Mouse (Mus musculus) splenic B cell, adult 2 months (primary cell): ENCODE data around the gene Stat5b.

Source experiments
- DNase-seq: peaks from one replicate; pipeline ENCODE4 v3.0.0-alpha.2; 2011; ENCODE audit warnings: low read depth, low spot score
- H3K27me3 ChIP-seq: 2 replicates; pipeline ENCODE4 v1.6.1; 2012; ENCODE audit warnings: mild to moderate bottlenecking, low read length, moderate library complexity, mixed read lengths; ENCODE audit not compliant: control insufficient read depth, poor library complexity, insufficient read depth, severe bottlenecking
- H3K36me3 ChIP-seq: 2 replicates; pipeline ENCODE4 v1.6.1; 2012; ENCODE audit warnings: mild to moderate bottlenecking, low read length, moderate library complexity, mixed read lengths; ENCODE audit not compliant: control insufficient read depth, poor library complexity, insufficient read depth, severe bottlenecking

Gene Stat5b

DNA sequence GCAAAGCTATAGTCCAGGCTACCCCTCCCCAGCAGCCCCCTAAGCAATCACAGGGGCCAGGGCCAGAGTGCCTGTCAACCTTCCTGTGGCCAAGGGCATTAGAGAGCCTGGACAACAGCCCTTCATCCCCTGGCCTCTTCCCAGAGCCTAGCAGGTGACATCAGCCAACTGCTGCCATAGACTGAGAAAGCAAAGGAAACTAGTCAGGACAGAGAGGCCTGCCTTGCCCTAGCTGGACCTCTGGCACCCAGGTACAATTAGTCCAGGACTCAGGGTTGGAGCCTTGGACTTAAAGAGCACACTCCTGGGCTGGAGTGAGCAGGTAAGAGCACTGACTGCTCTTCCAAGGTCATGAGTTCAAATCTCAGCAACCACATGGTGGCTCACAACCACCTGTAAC lies 34.9 kb upstream of the Stat5b start:
- Histone ChIP-seq H3K27me3 (no peaks in the 10 kb centered on the region; the same call in 1 of the 2 replicates), H3K36me3 (peaks cover 16% of the 10 kb centered on the region; the same call in 1 of the 2 replicates)
- DNase-seq: no peak

DNA sequence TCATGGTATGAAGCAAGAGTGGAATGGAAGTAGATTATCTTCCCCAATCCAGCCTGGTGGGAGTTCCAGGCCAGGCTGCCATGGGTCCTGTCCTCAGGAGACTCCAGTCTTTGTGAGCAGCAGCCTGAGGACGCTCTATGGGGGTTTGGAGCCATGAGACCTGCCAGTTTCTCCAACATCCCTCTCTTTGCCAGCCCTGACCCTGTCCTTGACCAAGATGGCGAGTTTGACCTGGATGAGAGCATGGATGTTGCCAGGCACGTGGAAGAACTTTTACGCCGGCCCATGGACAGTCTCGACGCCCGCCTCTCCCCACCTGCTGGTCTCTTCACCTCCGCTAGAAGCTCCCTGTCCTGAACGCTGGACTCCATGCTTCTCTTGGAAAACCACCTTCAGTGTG lies 33.1 kb upstream of the Stat5b start:
- DNase-seq: no peak
- no peaks in the 10 kb centered on the region; the same call in 1 of the 2 replicates for H3K27me3 ChIP-seq
- peaks cover 14% of the 10 kb centered on the region; the same call in 1 of the 2 replicates for H3K36me3 ChIP-seq

DNA sequence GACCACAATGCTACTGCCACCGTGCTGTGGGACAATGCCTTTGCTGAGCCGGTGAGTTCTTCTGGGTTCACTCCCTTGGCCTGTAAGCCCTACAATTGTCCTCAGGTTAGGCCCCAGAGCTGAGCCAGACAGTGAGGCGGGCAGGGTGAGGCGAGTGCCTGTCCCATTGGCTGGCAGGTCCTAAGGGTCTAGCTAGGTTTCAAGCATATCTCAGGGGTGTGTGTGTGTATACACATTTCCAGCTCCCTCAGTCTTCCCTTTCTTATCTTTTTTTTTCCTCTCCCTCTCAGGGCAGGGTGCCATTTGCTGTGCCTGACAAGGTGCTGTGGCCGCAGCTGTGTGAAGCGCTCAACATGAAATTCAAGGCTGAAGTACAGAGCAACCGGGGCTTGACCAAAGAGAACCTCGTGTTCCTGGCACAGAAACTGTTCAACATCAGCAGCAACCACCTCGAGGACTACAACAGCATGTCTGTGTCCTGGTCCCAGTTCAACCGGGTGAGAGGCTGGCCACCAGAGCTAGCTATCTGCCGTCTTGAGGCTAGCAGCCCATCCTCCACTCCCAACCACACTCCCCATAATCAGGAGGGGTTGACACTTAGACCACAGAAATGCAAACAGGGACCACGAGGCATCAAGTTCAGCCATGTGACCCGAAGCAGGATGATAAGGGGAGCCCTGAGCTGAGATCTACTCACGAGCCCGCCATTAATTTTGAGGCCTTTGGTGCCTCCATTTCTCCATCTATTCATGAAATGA lies 29.0 kb upstream of the Stat5b start:
- Histone ChIP-seq H3K27me3 (no peaks in the 10 kb centered on the region), H3K36me3 (peaks cover 16% of the 10 kb centered on the region; the same call in 1 of the 2 replicates)
- no peak for DNase-seq

DNA sequence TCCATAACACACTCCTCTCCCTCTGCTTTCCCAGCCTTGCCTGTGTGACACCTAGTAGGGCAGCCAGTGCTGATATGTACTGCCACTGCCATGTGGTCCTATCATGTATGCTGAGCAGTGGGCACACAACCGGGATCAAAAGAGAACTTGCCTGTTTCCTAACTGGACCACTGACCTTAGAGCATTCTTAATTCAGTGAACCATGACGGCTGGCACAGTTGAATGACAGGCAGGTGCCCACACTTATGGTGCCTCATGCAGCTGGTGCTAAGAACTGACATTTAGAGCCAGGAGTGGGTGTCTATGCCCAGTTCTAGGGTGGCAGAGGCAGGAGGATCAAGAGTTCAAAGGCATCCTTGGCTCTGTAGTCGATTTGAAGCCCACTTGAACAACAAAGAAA lies 25.2 kb upstream of the Stat5b start:
- H3K36me3 ChIP-seq: peaks cover 19% of the 10 kb centered on the region; the same call in 1 of the 2 replicates
- H3K27me3 ChIP-seq: no peaks in the 10 kb centered on the region
- DNase-seq: no peak

DNA sequence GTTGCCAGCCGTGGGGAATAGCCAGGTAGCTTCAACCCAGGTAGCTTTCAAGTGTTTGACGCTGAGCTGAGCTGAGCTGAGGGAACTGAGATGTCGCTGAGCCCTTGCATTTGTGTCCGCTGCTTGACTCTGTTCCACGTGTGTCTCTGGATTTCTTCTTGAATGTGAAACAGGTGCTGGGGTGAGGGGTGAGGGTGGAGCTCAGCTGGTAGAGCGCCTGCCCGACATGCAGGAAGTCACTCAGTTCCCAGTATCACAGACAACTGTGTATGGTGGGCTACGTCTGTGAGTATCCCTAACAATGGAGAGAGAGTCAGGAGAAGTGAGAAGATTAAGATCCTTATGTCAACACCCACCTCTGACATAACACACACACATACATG lies 20.4 kb upstream of the Stat5b start:
- no peak for DNase-seq
- H3K36me3 ChIP-seq: peaks cover 11% of the 10 kb centered on the region; the same call in 1 of the 2 replicates
- H3K27me3 ChIP-seq: no peaks in the 10 kb centered on the region

DNA sequence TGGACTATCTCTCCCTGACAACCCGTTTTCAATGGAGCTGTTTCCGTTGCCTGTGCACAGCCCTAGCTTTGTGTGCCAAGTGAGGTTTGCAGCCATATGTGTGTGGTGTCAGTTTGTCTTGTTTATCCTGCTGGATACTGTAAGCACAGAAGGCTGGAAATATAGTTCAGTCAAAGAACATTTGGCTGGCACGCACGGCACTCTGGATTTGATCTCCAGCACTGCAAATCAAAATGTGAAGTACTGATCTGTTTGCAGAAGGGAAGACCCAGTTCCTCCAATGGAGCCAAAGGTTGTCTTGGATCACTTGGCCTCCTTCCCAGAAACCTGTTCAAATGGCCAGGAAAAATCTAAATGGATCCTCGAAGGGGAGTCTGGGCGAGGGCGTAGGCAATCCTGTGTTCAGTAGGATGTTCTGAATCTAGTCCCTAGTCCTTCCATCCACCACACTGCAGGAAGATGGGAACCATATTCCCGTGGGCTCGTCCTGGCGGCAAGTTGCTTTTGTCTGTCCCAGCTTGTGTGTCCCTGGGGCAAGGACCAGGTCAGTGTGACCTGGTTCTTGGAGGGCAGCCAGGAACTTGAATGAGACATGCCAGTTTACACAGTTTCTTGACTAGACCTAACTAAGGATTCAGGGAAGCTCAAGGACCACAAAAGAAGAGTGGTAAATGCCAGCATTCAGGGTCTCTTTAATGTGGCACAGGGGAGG lies 19.9 kb upstream of the Stat5b start:
- no peak for DNase-seq
- Histone ChIP-seq H3K27me3 (no peaks in the 10 kb centered on the region), H3K36me3 (peaks cover 11% of the 10 kb centered on the region; the same call in 1 of the 2 replicates)

DNA sequence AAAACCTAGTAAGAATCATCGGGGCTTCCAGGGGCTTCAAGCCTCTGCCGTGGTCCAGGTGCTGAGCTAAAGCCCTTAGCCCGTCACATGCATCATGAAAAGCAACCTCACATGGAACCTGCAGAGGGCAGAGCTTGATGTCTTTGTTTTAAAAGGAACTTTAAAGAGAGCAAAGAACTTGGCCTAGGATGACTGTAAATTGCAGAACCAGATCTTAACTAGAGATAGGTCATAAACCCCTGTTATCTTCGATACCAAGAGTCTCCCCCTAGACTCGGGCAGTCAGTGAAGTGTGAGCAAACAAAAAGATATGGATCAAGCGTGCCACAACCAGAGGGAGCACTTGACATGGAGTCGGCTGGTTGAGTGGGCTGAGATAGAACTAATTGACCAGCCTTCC lies 15.1 kb upstream of the Stat5b start:
- peaks cover 8% of the 10 kb centered on the region; the same call in 1 of the 2 replicates for H3K36me3 ChIP-seq
- H3K27me3 ChIP-seq: no peaks in the 10 kb centered on the region
- DNase-seq: no peak

DNA sequence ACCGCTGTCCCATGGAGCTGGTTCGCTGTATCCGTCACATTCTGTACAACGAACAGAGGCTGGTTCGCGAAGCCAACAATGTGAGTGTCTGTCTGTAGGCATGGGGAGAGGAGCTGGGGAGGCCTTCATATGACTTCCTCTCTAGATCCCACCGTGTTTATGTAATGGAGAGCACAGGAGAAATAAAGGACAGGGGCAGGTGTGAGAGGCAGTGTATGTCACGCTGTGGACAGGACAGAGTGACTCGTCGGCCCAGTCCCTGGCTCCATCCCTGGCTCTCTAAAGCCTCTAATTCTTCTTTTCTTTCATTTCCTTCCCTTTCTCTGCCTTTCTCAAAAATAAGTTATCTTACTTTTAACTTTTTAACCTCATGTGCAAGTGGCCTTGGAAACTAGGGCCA lies 12.6 kb upstream of the Stat5b start:
- DNase-seq: no peak
- Histone ChIP-seq H3K27me3 (no peaks in the 10 kb centered on the region), H3K36me3 (peaks cover 3% of the 10 kb centered on the region; the same call in 1 of the 2 replicates)

DNA sequence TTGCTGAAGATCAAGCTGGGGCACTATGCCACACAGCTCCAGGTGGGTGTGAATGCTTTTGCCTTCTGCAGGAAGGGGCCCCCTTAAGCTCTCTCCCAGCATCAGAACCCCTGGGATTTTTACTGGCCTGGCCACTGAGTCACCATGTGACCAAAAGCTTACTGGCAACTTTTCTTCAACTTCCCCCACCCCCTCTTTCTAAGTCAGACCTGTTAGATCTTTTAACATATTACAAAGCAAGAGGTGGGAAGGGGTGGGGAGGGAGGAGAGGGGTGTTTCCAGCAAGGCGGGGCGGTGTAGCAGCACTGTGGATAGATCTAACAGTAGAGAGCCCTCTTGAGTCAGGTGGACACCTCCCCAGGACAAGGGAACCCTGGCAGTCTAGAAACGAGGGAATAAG lies 11.3 kb upstream of the Stat5b start:
- Histone ChIP-seq H3K27me3 (no peaks in the 10 kb centered on the region), H3K36me3 (peaks cover 1% of the 10 kb centered on the region; the same call in 1 of the 2 replicates)
- no peak for DNase-seq

DNA sequence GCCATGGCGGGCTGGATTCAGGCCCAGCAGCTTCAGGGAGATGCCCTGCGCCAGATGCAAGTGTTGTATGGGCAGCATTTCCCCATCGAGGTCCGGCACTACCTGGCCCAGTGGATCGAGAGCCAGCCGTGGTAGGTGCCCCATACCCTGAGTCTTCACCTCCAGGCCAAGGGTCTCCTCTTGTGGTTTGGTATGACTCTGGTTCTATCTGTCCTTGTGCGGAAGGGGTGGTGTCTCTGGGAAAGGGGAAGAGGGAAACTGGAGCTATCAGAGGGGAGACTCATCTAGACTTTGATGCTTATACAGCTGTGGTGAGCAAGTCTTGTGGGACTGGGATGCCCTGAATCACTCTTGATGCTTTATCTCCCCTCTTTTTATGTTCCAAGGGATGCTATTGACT lies 10.8 kb upstream of the Stat5b start:
- no peak for DNase-seq
- no peaks in the 10 kb centered on the region for H3K27me3 ChIP-seq
- no peaks in the 10 kb centered on the region; the same call in 1 of the 2 replicates for H3K36me3 ChIP-seq

DNA sequence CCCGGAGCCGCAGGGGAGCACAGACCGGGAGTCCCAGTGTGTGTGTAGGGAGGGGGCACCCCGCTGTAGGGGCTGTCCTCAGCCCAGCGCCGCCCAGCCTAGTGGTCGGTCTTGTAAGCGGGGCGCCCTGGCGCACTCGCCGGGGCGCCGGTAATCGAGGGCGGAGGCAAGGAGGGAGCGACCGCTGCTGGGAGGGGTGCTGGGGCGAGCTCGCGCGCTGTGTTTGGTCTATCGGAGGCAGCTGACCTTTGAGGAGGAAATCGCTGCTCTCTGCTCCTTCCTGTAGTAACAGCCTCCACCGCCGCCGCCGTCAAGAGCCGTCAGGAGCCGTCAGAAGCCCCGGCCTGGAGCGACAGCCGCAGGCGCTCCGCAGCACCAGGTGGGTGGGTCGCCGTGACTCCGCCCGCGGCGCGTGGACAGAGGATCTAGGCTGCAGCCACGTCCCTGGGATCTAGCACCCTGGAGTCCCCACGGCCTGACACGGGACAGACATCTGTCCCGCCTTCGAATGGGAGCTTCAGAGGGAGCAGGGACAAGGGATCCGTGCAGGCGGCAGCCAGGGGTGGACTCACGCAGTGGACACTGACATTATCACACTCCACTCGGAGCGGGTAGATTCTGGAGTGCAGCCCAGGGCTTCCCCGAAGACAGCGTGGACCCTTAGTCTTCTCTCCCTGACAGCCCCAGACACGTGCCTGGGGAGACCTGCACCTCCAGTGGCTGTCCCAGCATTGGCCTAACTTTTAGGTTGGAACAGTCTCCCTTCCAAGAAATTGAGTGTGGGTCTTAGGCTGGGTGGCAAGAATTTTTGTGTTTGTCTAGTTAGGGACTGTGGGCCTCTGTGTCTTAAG lies 9.9 kb upstream of the Stat5b start:
- DNase-seq: peak; percentile 93

DNA sequence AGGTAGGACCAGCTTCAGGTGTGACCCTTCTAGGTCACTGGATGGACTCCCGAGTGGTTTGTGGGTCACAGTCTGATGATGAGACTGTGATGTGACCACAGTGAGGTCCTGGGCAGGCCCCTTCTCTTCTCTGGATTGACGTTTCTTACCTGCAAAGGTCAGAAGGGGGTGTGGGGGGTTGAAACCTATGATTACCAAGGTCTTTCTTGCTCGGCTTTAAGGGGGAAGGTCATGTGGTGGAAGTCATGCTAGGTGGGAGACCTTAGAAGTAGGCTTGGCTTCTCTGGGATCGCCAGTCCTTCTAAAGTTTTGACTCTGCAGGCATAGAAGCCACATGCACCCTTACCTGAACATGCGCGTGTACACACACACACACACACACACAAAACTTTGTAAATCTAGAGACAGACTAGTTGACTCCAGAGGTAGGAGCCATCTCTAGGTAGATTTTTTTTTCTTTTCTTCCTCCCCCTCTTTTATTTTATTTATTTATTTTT lies 9.1 kb upstream of the Stat5b start:
- H3K27me3 ChIP-seq: no peaks in the 10 kb centered on the region
- DNase-seq: peak; percentile 27
- no peaks in the 10 kb centered on the region for H3K36me3 ChIP-seq

More for the DNA sequence above, 9.9 kb upstream of the Stat5b start:
- no peaks in the 10 kb centered on the region for H3K27me3 ChIP-seq
- no peaks in the 10 kb centered on the region; the same call in 1 of the 2 replicates for H3K36me3 ChIP-seq

DNA sequence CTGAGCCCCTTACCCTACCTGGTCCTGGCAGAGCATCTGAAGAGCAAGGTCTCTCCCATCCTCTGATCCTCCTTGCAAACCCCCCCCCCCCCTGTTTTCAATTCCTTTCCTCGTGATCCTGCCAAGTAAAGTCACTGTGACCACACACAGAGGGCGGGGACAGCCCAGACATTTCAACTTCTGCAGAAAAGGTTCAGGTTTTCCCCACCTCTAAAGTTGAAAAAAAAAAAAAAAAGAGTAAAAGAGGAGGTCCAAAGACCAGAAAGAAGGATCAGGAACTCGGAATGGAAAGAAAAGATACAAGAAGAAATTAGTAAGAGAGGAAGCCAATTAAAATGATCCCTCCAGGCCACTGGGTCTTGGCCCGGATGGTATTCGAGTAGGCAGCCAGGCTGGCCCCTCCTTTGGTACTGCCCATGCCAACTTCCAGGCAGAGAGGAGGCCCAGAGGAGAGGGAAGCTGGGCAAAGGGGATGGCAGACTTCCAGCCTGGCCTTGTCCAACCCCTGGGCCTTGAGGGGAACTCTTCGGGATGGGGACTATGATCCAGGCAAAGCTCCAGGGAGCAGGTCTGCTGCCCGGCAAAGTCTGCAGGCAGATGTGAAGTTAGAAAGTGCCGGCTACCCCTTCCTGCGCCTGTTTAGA lies 8.5 kb upstream of the Stat5b start, which contains the start of gene Stat5a:
TSS of gene Stat5a (plus strand) at position 417 of the 644 bp plus-strand sequence.
- Histone ChIP-seq H3K36me3 (no peaks in the 10 kb centered on the region), H3K27me3 (no peaks in the 10 kb centered on the region)
- DNase-seq: no peak

DNA sequence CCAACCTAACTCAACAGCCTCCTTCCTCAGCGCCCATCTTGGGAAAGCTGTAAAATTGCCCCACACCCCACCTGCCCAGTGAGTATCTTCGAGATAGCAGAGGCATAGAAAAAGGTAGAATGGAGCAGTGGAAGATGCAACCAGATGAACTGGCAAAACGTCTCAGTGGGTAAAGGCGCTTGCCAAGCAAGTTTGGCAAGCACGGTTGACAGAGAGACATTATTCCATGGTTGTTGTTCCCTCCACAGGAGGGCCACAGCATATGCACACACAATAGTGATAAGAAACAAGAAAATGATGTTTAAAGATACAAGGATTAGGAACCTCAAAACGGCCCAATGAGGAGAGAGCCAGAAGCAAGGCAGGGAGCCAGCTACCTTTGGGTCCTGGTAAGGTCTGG lies 7.4 kb upstream of the Stat5b start:
- DNase-seq: no peak

More for the DNA sequence above, 7.4 kb upstream of the Stat5b start:
- Histone ChIP-seq H3K36me3 (no peaks in the 10 kb centered on the region), H3K27me3 (no peaks in the 10 kb centered on the region)
